Mouse (Mus musculus): ENCODE measurements at regions not wholly inside any gene's neighbourhood (a gene's known extent, or its start where the extent isn't known, plus 50 kb on each side); places are given as distances from the start of the nearest gene placed in this dataset.

GRCm38 (mm10) chr15:94107186-94107716 is 358.0 kb downstream of the Adamts20 start:
- no peak for ATAC-seq (ENCODE audit: insufficient read depth)
- Histone ChIP-seq H3K27ac (no peak overlapping the region), H3K9ac (replicated peaks) (no peak overlapping the region), H3K36me3 (replicated peaks; ENCODE audit: control insufficient read depth, insufficient read depth, low read depth) (no peaks in the 10 kb centered on the region), H3K4me3 (ENCODE audit: insufficient read depth in 1 of 2, low read depth in 2 of 2, low read length in 2 of 2) (no peak overlapping the region), H3K4me1 (replicated peaks; ENCODE audit: control insufficient read depth in 2 of 2, insufficient read depth in 2 of 2, low read length in 1 of 2) (no peaks in the 10 kb centered on the region), H3K4me2 (ENCODE audit: low read depth) (no peak overlapping the region), H3K9me3 (ENCODE audit: control insufficient read depth, low read length) (no peaks in the 10 kb centered on the region), H3K27me3 (ENCODE audit: control insufficient read depth, insufficient read depth, low read length) (no peaks in the 10 kb centered on the region)
- TF ChIP-seq CTCF (IDR thresholded peaks at IDR 0.05; ENCODE audit: low read depth) (no peak), EP300 (IDR thresholded peaks at IDR 0.05; ENCODE audit: low read depth) (no peak)
- WGBS (ENCODE audit: insufficient replicate concordance): 28% methylated on average over 2 of the region's 2 CpGs
- no peak for DNase-seq (ENCODE audit: low read depth in 3 of 3, low spot score in 3 of 3)

- Histone ChIP-seq H3K9ac (replicated peaks) (no peak overlapping the region), H3K36me3 (replicated peaks; ENCODE audit: control insufficient read depth, insufficient read depth, low read depth) (no peaks in the 10 kb centered on the region), H3K4me1 (replicated peaks; ENCODE audit: control insufficient read depth in 2 of 2, insufficient read depth in 2 of 2, low read length in 1 of 2) (no peaks in the 10 kb centered on the region), H3K4me2 (ENCODE audit: low read depth) (no peak overlapping the region), H3K9me3 (ENCODE audit: control insufficient read depth, low read length) (no peaks in the 10 kb centered on the region), H3K27ac (no peak overlapping the region), H3K27me3 (ENCODE audit: control insufficient read depth, insufficient read depth, low read length) (no peaks in the 10 kb centered on the region), H3K4me3 (ENCODE audit: insufficient read depth in 1 of 2, low read depth in 2 of 2, low read length in 2 of 2) (no peak overlapping the region)
- TF ChIP-seq CTCF (IDR thresholded peaks at IDR 0.05; ENCODE audit: low read depth): no peak
- TF ChIP-seq EP300 (IDR thresholded peaks at IDR 0.05; ENCODE audit: low read depth): no peak
- 45% methylated on average over 5 of the region's 5 CpGs for WGBS (ENCODE audit: insufficient replicate concordance)
- ATAC-seq (ENCODE audit: insufficient read depth): no peak
- no peak for DNase-seq (ENCODE audit: low read depth in 3 of 3, low spot score in 3 of 3)
These were observed 374.6 kb downstream of the Adamts20 start for GRCm38 (mm10) chr15:94090644-94091043.

- Histone ChIP-seq H3K36me3 (replicated peaks; ENCODE audit: control insufficient read depth, insufficient read depth, low read depth) (no peaks in the 10 kb centered on the region), H3K4me3 (ENCODE audit: insufficient read depth in 1 of 2, low read depth in 2 of 2, low read length in 2 of 2) (no peak overlapping the region), H3K9ac (replicated peaks) (no peak overlapping the region), H3K4me2 (ENCODE audit: low read depth) (no peak overlapping the region), H3K4me1 (replicated peaks; ENCODE audit: control insufficient read depth in 2 of 2, insufficient read depth in 2 of 2, low read length in 1 of 2) (no peaks in the 10 kb centered on the region), H3K9me3 (ENCODE audit: control insufficient read depth, low read length) (no peaks in the 10 kb centered on the region), H3K27me3 (ENCODE audit: control insufficient read depth, insufficient read depth, low read length) (no peaks in the 10 kb centered on the region), H3K27ac (no peak overlapping the region)
- ATAC-seq (ENCODE audit: insufficient read depth) (no peak), DNase-seq (ENCODE audit: low read depth in 3 of 3, low spot score in 3 of 3) (no peak)
- no peak for TF ChIP-seq EP300 (IDR thresholded peaks at IDR 0.05; ENCODE audit: low read depth)
- TF ChIP-seq CTCF (IDR thresholded peaks at IDR 0.05; ENCODE audit: low read depth): no peak
- WGBS (ENCODE audit: insufficient replicate concordance): 66% methylated on average over 6 of the region's 6 CpGs
These were observed 375.4 kb downstream of the Adamts20 start for GRCm38 (mm10) chr15:94089856-94090255.

GRCm38 (mm10) chr15:94082369-94082768 is 382.8 kb downstream of the Adamts20 start:
- H3K9me3 ChIP-seq (ENCODE audit: control insufficient read depth, low read length): no peaks in the 10 kb centered on the region
- DNase-seq (ENCODE audit: low read depth in 3 of 3, low spot score in 3 of 3): no peak
- no peak overlapping the region for H3K27ac ChIP-seq
- no peaks in the 10 kb centered on the region for H3K36me3 ChIP-seq (replicated peaks; ENCODE audit: control insufficient read depth, insufficient read depth, low read depth)
- WGBS (ENCODE audit: insufficient replicate concordance): 66% methylated on average over 4 of the region's 4 CpGs
- no peak overlapping the region for H3K9ac ChIP-seq (replicated peaks)
- H3K27me3 ChIP-seq (ENCODE audit: control insufficient read depth, insufficient read depth, low read length): no peaks in the 10 kb centered on the region
- no peak for ATAC-seq (ENCODE audit: insufficient read depth)
- H3K4me2 ChIP-seq (ENCODE audit: low read depth): no peak overlapping the region
- no peak overlapping the region for H3K4me3 ChIP-seq (ENCODE audit: insufficient read depth in 1 of 2, low read depth in 2 of 2, low read length in 2 of 2)
- no peak for TF ChIP-seq CTCF (IDR thresholded peaks at IDR 0.05; ENCODE audit: low read depth)
- no peak for TF ChIP-seq EP300 (IDR thresholded peaks at IDR 0.05; ENCODE audit: low read depth)
- H3K4me1 ChIP-seq (replicated peaks; ENCODE audit: control insufficient read depth in 2 of 2, insufficient read depth in 2 of 2, low read length in 1 of 2): no peaks in the 10 kb centered on the region

- DNase-seq (ENCODE audit: low read depth in 3 of 3, low spot score in 3 of 3) (no peak), ATAC-seq (ENCODE audit: insufficient read depth) (no peak)
- no peaks in the 10 kb centered on the region for H3K4me1 ChIP-seq (replicated peaks; ENCODE audit: control insufficient read depth in 2 of 2, insufficient read depth in 2 of 2, low read length in 1 of 2)
- H3K4me2 ChIP-seq (ENCODE audit: low read depth): no peak overlapping the region
- no peaks in the 10 kb centered on the region for H3K9me3 ChIP-seq (ENCODE audit: control insufficient read depth, low read length)
- TF ChIP-seq CTCF (IDR thresholded peaks at IDR 0.05; ENCODE audit: low read depth): no peak
- TF ChIP-seq EP300 (IDR thresholded peaks at IDR 0.05; ENCODE audit: low read depth): no peak
- H3K9ac ChIP-seq (replicated peaks): no peak overlapping the region
- no peak overlapping the region for H3K27ac ChIP-seq
- no peak overlapping the region for H3K4me3 ChIP-seq (ENCODE audit: insufficient read depth in 1 of 2, low read depth in 2 of 2, low read length in 2 of 2)
- WGBS (ENCODE audit: insufficient replicate concordance): 57% methylated on average over 6 of the region's 6 CpGs
- H3K36me3 ChIP-seq (replicated peaks; ENCODE audit: control insufficient read depth, insufficient read depth, low read depth): no peaks in the 10 kb centered on the region
- H3K27me3 ChIP-seq (ENCODE audit: control insufficient read depth, insufficient read depth, low read length): no peaks in the 10 kb centered on the region
These were observed 388.2 kb downstream of the Adamts20 start for GRCm38 (mm10) chr15:94077056-94077455.

All from liver, embryonic 14.5 days (tissue).